26 mouse cellular contexts compared by ENCODE assay signal in the genomic region with DNA sequence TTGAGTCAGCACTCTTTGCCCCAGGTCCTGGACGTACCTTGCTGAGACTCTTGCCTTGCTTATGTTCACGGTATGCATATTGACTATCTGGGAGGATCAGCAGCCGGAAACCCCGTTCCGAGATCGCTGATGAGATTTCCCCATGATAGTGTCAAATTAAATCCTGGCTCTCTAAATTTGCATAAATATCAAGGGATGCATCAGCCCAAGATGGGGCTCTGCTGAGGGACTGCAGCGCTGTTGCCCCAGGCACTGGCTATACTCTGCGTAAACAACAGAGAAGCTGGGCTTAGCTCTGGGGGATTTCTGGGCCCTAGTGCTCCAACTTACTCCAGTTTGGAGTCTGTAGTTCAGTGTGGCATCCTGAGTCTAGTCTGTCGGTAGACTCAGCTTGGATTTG.
DNase-seq lines count a peak whose midpoint lies in the region; ATAC-seq lines count a peak whose summit lies in the region.
"Had no signal": no experiment of that assay in that cellular context is flagged by ENCODE, and none has a peak within 500 bp of the region (broad histone marks: within the 10 kb centered on the region; RNA-seq: fewer than 3 reads in every experiment).

No protein-coding gene starts in this region.

- no peak overlapping the region for H3K4me2 ChIP-seq in forebrain, embryonic 11.5 days (ENCODE audit: low read depth, low read length, severe bottlenecking)
- H3K4me2 ChIP-seq in midbrain, embryonic 14.5 days (ENCODE audit: low read length), result no peak overlapping the region
- H3K4me2 ChIP-seq in midbrain, embryonic 16.5 days (ENCODE audit: low read length), result no peak overlapping the region
- 0 out of 2 replicates have a peak overlapping the region, but pooled peaks have one; percentile 4 for H3K4me2 ChIP-seq in embryonic facial prominence, embryonic 15.5 days (replicated peaks)
- H3K4me2 ChIP-seq in forebrain, embryonic 16.5 days (ENCODE audit: low read length), result peak overlapping the region; percentile 10
- H3K4me2 ChIP-seq: heart, embryonic 11.5 days; hindbrain, embryonic 12.5 days; intestine, embryonic 15.5 days; limb, embryonic 13.5 days; liver, embryonic 12.5 days; neural tube, embryonic 12.5 days had no signal

- H3K9ac ChIP-seq in forebrain, embryonic 11.5 days (ENCODE audit: low read length), result no peak overlapping the region
- H3K9ac ChIP-seq in midbrain, embryonic 14.5 days (replicated peaks; ENCODE audit: low read length), result no peak overlapping the region
- H3K9ac ChIP-seq in midbrain, embryonic 16.5 days (ENCODE audit: low read depth, low read length), result no peak overlapping the region
- no peak overlapping the region for H3K9ac ChIP-seq in embryonic facial prominence, embryonic 15.5 days
- no peak overlapping the region for H3K9ac ChIP-seq in forebrain, embryonic 16.5 days (replicated peaks; ENCODE audit: low read depth, low read length)
- H3K9ac ChIP-seq: hindbrain, embryonic 12.5 days; intestine, embryonic 15.5 days; limb, embryonic 13.5 days; liver, embryonic 12.5 days; neural tube, embryonic 12.5 days had no signal

- H3K36me3 ChIP-seq in forebrain, embryonic 11.5 days (ENCODE audit: control insufficient read depth, insufficient read depth, low read length), result no peaks in the 10 kb centered on the region
- no peaks in the 10 kb centered on the region for H3K36me3 ChIP-seq in forebrain, embryonic 10.5 days (replicated peaks)
- no peaks in the 10 kb centered on the region for H3K36me3 ChIP-seq in midbrain, embryonic 14.5 days (ENCODE audit: control insufficient read depth, insufficient read depth, low read length)
- no peaks in the 10 kb centered on the region for H3K36me3 ChIP-seq in midbrain, embryonic 16.5 days (ENCODE audit: control insufficient read depth, insufficient read depth, low read length)
- H3K36me3 ChIP-seq in embryonic facial prominence, embryonic 15.5 days, result no peaks in the 10 kb centered on the region
- H3K36me3 ChIP-seq in forebrain, embryonic 16.5 days (ENCODE audit: control insufficient read depth, insufficient read depth), result no peaks in the 10 kb centered on the region
- H3K36me3 ChIP-seq: hindbrain, embryonic 12.5 days; intestine, embryonic 15.5 days; limb, embryonic 13.5 days; liver, embryonic 12.5 days; midbrain, embryonic 10.5 days; neural tube, embryonic 12.5 days had no signal

- peak; percentile 49; the same call in 1 of the 2 replicates for ATAC-seq in forebrain, embryonic 11.5 days (replicated peaks; ENCODE audit: low FRiP score)
- ATAC-seq in midbrain, embryonic 14.5 days (ENCODE audit: low FRiP score, low TSS enrichment), result no peak
- no peak for ATAC-seq in midbrain, embryonic 16.5 days
- ATAC-seq in embryonic facial prominence, embryonic 15.5 days (ENCODE audit: insufficient number of reproducible peaks, low FRiP score, low TSS enrichment, low read depth), result no peak
- ATAC-seq in forebrain, embryonic 16.5 days, result peak; percentile 59
- ATAC-seq: intestine, embryonic 15.5 days; liver, embryonic 12.5 days had no signal

- H3K9me3 ChIP-seq in forebrain, embryonic 11.5 days (ENCODE audit: control insufficient read depth, low read length), result no peaks in the 10 kb centered on the region
- H3K9me3 ChIP-seq in forebrain, embryonic 10.5 days, result no peaks in the 10 kb centered on the region
- no peaks in the 10 kb centered on the region for H3K9me3 ChIP-seq in midbrain, embryonic 14.5 days (ENCODE audit: control insufficient read depth, low read length)
- no peaks in the 10 kb centered on the region for H3K9me3 ChIP-seq in midbrain, embryonic 16.5 days (replicated peaks; ENCODE audit: control insufficient read depth, low read length, poor library complexity, severe bottlenecking)
- no peaks in the 10 kb centered on the region for H3K9me3 ChIP-seq in embryonic facial prominence, embryonic 15.5 days (replicated peaks)
- no peaks in the 10 kb centered on the region for H3K9me3 ChIP-seq in forebrain, embryonic 16.5 days (ENCODE audit: control insufficient read depth, low read length)
- H3K9me3 ChIP-seq: hindbrain, embryonic 12.5 days; intestine, embryonic 15.5 days; limb, embryonic 13.5 days; liver, embryonic 12.5 days; midbrain, embryonic 10.5 days; neural tube, embryonic 12.5 days had no signal

- no peak for DNase-seq in forebrain, embryonic 11.5 days (ENCODE audit: low spot score)
- DNase-seq in forebrain, embryonic 10.5 days (ENCODE audit: extremely low spot score, low spot score), result no peak
- DNase-seq in midbrain, embryonic 14.5 days, result peak; percentile 12
- no peak for DNase-seq in cerebellum, postnatal 4 days (ENCODE audit: low spot score in 2 of 2)
- DNase-seq in testis, postnatal 10 days (ENCODE audit: low spot score), result no peak
- DNase-seq: adrenal gland, postnatal 10 days; cerebellum, adult 2 months; cerebellum, postnatal 25 days; gastrocnemius, postnatal 10 days; kidney, adult 9 months; kidney, postnatal 25 days; lung, adult 18-20 months; lung, postnatal 10 days; right cerebral cortex, postnatal 4 days; thymus, postnatal 25 days had no signal

- H3K4me3 ChIP-seq in forebrain, embryonic 11.5 days (ENCODE audit: low read depth, low read length), result no peak overlapping the region
- H3K4me3 ChIP-seq in forebrain, embryonic 10.5 days, result no peak overlapping the region
- no peak overlapping the region for H3K4me3 ChIP-seq in midbrain, embryonic 14.5 days (replicated peaks; ENCODE audit: low read depth, low read length)
- no peak overlapping the region for H3K4me3 ChIP-seq in midbrain, embryonic 16.5 days (ENCODE audit: low read depth, low read length)
- H3K4me3 ChIP-seq in embryonic facial prominence, embryonic 15.5 days (replicated peaks), result no peak overlapping the region
- no peak overlapping the region for H3K4me3 ChIP-seq in forebrain, embryonic 16.5 days (replicated peaks; ENCODE audit: low read length)
- H3K4me3 ChIP-seq: erythroblast, embryonic 14.5 days; hindbrain, embryonic 12.5 days; intestine, embryonic 15.5 days; limb, embryonic 13.5 days; liver, embryonic 12.5 days; midbrain, embryonic 10.5 days; neural tube, embryonic 12.5 days had no signal

- no peaks in the 10 kb centered on the region for H3K27me3 ChIP-seq in forebrain, embryonic 11.5 days (ENCODE audit: control insufficient read depth, insufficient read depth, low read length)
- no peaks in the 10 kb centered on the region for H3K27me3 ChIP-seq in forebrain, embryonic 10.5 days (ENCODE audit: poor library complexity, severe bottlenecking)
- H3K27me3 ChIP-seq in midbrain, embryonic 14.5 days (ENCODE audit: control insufficient read depth, insufficient read depth, low read length), result peaks cover 21% of the 10 kb centered on the region; the same call in 1 of the 2 replicates
- H3K27me3 ChIP-seq in midbrain, embryonic 16.5 days (ENCODE audit: control insufficient read depth, insufficient read depth, low read depth, low read length), result peaks cover 2% of the 10 kb centered on the region; the same call in 1 of the 2 replicates
- no peaks in the 10 kb centered on the region for H3K27me3 ChIP-seq in embryonic facial prominence, embryonic 15.5 days
- no peaks in the 10 kb centered on the region for H3K27me3 ChIP-seq in forebrain, embryonic 16.5 days (replicated peaks; ENCODE audit: control insufficient read depth, insufficient read depth, low read length)
- H3K27me3 ChIP-seq: intestine, embryonic 15.5 days; limb, embryonic 13.5 days; liver, embryonic 12.5 days; neural tube, embryonic 12.5 days had no signal

- H3K27ac ChIP-seq in forebrain, embryonic 11.5 days (ENCODE audit: low read depth, low read length), result no peak overlapping the region
- no peak overlapping the region for H3K27ac ChIP-seq in forebrain, embryonic 10.5 days
- no peak overlapping the region for H3K27ac ChIP-seq in midbrain, embryonic 14.5 days (replicated peaks; ENCODE audit: low read depth, low read length)
- no peak overlapping the region for H3K27ac ChIP-seq in midbrain, embryonic 16.5 days (ENCODE audit: low read length)
- H3K27ac ChIP-seq in embryonic facial prominence, embryonic 15.5 days (replicated peaks), result no peak overlapping the region
- no peak overlapping the region for H3K27ac ChIP-seq in forebrain, embryonic 16.5 days (ENCODE audit: low read length)
- H3K27ac ChIP-seq: hindbrain, embryonic 12.5 days; intestine, embryonic 15.5 days; limb, embryonic 13.5 days; liver, embryonic 12.5 days; midbrain, embryonic 10.5 days; neural tube, embryonic 12.5 days had no signal

- peaks cover 17% of the 10 kb centered on the region for H3K4me1 ChIP-seq in forebrain, embryonic 11.5 days (replicated peaks; ENCODE audit: control insufficient read depth, insufficient read depth, low read length)
- H3K4me1 ChIP-seq in forebrain, embryonic 10.5 days, result peaks cover 40% of the 10 kb centered on the region
- H3K4me1 ChIP-seq in midbrain, embryonic 14.5 days (ENCODE audit: control insufficient read depth, insufficient read depth, low read length), result peaks cover 22% of the 10 kb centered on the region
- H3K4me1 ChIP-seq in midbrain, embryonic 16.5 days (ENCODE audit: control insufficient read depth, insufficient read depth, low read length), result peaks cover 15% of the 10 kb centered on the region
- H3K4me1 ChIP-seq in embryonic facial prominence, embryonic 15.5 days, result peaks cover 9% of the 10 kb centered on the region
- peaks cover 17% of the 10 kb centered on the region for H3K4me1 ChIP-seq in forebrain, embryonic 16.5 days (replicated peaks; ENCODE audit: control insufficient read depth, insufficient read depth, low read length)
- H3K4me1 ChIP-seq: intestine, embryonic 15.5 days; liver, embryonic 12.5 days had no signal

- 78% methylated on average over 9 of the region's 9 CpGs for WGBS in forebrain, embryonic 11.5 days
- 82% methylated on average over 9 of the region's 9 CpGs for WGBS in forebrain, embryonic 10.5 days
- 57% methylated on average over 9 of the region's 9 CpGs for WGBS in midbrain, embryonic 14.5 days
- 54% methylated on average over 9 of the region's 9 CpGs for WGBS in midbrain, embryonic 16.5 days
- WGBS in embryonic facial prominence, embryonic 15.5 days, result 41% methylated on average over 9 of the region's 9 CpGs
- 44% methylated on average over 9 of the region's 9 CpGs for WGBS in forebrain, embryonic 16.5 days

Comparison
In these comparisons a context has a peak if more than half of its experiments do, and no peak if none do; other contexts are left out.
1. H3K4me2 ChIP-seq: peak in embryonic facial prominence, embryonic 15.5 days (single experiment) and forebrain, embryonic 16.5 days (single experiment); none in forebrain, embryonic 11.5 days (single experiment), midbrain, embryonic 14.5 days (single experiment) and midbrain, embryonic 16.5 days (single experiment).
2. ATAC-seq: peak in forebrain, embryonic 11.5 days (single experiment) and forebrain, embryonic 16.5 days (single experiment); none in midbrain, embryonic 14.5 days (single experiment), midbrain, embryonic 16.5 days (single experiment) and embryonic facial prominence, embryonic 15.5 days (single experiment).